Mouse (Mus musculus): ENCODE results near the gene Zxdb.
"Not testable (repeated sequence)": the region's sequence is repeated elsewhere in the genome, so short reads cannot be mapped to it uniquely, and the experiment has no call there.

Zxdb gene

DNA sequence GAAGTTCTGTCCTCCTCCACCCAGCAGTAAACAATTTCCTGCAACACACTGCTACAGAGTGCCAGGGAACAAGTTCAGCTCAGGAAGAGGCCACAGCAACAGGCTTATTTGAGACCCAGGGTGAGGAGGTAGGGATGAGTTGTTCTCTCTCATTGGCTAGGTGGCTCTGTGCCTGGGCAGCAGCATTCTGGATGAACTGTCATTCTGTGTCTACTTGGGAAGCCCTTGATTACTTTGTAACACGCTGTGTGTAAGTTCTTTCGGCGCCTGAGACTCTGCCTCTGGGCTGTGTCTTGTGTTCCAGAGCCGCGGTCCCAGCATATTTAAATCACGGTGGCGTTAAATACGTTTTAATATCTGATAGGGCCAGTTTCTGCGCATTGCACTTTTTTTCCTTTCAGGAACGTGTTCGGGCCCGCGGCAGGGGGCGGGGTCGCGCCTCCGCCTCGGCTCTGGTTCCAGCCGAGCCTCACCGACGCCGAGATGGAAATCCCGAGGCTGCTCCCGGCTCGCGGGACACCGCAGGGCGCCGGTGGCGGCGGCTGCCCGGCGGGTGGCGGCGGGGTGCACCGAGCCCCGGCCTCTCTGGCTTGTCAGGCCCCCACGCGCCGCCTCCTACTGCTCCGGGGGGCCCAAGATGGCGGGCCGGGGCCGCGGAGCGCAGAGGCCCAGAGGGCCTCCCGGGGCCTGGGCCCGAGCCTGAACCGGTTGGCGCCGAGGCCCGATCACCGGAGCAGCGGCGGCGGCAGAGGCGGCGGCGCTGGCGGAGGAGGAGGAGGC lies at the start of gene Zxdb:
Zxdb (plus strand) TSS at position 378 of the 780 bp plus-strand sequence.
- not testable (repeated sequence) for DNase-seq

- DNase-seq = peak; percentile 69
Measured at GRCm38 (mm10) chrX:94674977-94675376, 49.4 kb upstream of the Zxdb start.

DNA sequence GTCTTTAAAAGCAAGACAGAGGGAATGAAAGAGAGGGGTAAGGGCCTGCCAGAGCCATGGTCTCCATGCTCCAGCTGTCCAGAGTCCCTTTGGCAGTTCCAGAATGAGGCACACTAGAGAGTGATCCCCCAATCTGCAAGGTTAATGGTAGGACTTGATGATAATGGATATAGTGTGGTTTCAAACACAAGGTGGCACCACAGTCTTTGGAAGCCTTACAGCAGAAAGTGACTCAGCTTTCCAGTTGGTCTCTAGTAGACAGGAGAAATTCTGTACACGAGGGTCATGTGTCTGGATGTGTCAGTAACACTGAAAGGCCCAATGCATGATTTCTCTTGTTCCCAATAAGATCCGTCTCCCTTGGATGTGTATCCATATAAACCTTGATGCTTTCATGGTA lies 42.8 kb upstream of the Zxdb start:
- not testable (repeated sequence) for DNase-seq

DNA sequence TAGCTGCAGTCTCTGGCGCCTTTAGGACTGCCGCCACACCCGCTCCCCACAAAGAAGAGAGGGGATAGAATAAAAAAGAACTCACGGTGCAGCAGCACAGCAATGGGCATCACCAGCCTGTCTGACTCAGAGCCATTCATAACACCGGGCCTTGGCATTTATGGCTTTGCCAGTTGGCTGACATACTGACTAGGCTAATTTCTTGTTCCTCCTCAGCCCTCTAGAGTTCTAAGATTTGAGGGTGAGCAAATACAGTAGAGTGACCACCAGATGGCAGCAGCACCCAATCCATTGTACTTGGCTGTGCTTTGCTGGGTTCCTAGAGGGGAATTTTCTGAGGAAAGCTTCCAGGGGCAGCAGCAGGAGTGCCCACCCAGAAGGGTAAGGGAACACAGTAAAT lies 34.8 kb upstream of the Zxdb start:
- not testable (repeated sequence) for DNase-seq

DNA sequence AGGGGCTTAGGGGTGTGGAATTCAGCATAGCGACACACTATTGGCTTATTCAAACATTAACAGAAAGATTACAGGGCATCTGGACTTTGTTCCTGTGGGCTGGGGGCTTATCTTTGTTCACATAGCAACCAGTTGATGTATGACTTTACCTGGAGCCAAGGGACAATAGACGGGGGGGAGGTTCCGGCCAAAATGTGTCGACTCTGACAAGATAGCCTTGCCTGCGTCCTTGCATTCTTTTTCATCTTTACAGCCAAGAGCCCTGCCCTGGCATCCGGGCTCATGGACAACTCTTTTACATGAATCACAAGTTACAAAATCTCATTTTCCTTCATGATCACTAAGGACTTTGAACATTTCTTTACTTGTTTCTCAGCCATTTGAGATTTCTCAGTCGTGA lies 17.7 kb upstream of the Zxdb start:
- not testable (repeated sequence) for DNase-seq

GRCm38 (mm10) chrX:94709752-94710151 lies 14.6 kb upstream of the Zxdb start:
- not testable (repeated sequence) for DNase-seq

DNA sequence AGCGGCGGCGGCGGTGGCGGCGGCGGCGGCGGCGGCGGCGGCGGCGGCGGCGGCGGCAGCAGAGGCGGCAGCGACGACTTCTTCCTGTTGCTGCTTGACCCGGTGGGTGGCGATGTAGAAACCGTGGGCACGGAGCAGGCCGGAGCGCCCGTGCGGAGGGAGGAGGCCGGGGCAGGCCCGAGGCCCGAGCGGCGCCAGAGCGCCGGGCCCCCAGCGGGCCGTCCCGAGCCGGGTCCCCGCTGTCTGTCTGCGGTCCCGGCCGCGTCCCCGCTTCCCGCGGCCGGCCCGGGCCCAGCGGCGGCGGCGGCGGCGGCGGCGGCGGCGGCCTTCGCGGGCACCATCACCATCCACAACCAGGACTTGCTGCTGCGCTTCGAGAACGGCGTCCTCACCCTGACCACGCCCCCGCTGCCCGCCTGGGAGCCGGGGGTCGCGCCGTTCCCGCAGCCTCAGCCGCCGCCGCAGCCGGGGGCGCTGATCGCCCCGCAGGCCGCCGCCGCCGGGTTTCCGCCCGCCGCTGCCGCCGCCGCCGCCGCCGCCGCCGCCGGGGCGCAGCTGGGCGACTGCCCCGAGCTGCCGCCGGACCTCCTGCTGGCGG lies 702 bp downstream of the Zxdb start:
- not testable (repeated sequence) for DNase-seq

- not testable (repeated sequence) for DNase-seq
Measured at GRCm38 (mm10) chrX:94725627-94726083, 1.3 kb downstream of the Zxdb start.

GRCm38 (mm10) chrX:94731596-94731995 lies 7.2 kb downstream of the Zxdb start:
- DNase-seq = no peak

GRCm38 (mm10) chrX:94753733-94754132 lies 29.4 kb downstream of the Zxdb start:
- no peak for DNase-seq

DNA sequence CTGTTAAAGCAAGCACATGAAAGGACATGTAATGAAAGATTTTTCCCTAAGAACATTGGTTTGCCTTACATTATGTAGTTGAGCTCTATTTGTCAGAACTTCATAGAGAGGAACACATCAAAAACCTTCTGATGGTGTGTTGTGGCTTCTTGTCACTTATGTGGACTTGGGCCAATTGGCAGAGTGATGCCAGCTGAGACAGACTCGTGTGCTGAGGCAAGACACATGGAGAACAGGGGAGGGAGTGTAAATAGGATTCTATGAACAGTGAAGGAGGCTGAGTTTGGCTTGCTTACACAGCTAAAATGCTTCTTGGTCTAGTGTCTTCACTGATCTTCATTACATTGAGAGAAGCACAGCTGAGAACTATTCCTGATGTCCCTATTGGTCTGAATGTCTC lies 35.6 kb downstream of the Zxdb start:
- DNase-seq = no peak

DNA sequence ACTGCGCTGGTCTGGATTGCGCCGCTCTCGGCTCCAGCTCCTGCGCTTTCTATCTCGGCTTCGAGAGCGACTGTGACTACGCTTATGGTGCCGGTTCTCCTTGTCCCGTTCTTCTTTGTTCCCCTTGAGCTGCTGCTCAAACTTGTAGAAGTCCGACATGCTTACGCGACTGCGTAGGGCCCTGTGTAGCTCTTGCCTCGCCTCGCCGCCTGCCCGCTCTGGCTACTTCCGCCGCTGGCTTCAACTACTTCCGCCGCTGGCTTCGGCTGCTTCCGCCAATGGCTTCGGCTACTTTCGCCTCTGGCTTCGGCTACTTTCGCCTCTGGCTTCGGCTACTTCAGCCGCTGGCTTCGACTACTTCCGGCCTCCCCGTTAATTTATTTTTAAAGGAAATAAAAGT lies 49.5 kb downstream of the Zxdb start:
- no peak for DNase-seq

Measured in right cerebral cortex, postnatal 4 days (tissue).